Mouse (Mus musculus): ENCODE data around the gene Zfand6. TPM values are rescaled to one million over a fixed set of nuclear protein-coding genes. Genes with fewer than 3 reads are reported as not detected.

The Zfand6 gene
- 384 TPM for polyA plus RNA-seq (2014; fragmentation: Illumina TruSeq; extraction: RNeasy Lipid Tissue Mini Kit (QIAGEN cat#74804); ENCODE audit: low read depth, low replicate concordance)

DNA sequence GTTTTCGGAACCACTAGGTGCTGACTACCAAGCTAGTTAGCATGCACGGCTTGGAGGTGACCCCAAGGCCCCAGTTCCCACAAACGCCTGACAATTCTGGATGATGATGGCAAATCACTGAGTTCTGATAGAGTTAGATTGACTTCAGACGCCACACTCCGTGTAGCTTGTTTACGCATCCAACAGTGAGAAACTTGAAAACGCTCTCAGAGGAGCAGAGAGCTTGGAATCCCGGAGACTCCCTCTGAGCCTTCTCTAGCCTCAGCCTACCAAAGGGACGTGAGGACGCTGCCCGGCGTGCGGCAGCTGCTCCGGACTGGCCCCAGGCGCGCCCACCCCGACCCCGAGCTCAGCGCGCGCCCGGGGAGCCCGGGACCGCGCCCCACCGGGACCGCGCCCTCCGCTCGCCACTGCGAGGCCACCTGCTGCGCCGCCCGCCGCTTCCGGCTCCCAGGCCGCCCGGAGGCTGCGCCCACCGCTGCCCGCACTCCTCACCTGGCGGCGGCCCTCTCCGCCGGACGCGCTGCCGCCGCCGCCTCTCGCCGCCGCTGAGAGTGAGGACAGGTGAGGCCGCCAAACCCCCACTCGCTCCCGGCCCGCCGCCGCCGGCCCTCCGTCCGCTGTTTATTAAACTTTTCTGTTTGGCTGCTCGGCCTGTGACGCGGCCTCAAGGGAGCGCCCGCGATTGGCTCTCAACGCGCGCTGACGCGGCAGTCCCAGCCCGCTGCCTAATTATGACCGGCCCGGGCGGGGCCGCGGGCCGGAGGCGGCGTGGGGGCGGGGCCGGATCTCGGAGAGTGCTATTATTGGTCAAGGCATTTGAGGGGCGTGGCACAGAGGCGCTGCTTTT lies at the start of gene Zfand6:
Gene Zfand6, minus strand, starts transcription at position 709 of the 850 bp plus-strand sequence.

GRCm38 (mm10) chr7:84606293-84606749 lies 83.4 kb downstream of the Zfand6 start, which contains the start of gene Fah:
TSS of gene Fah (minus strand) at chr7:84606722.

Other genes with a start within 250 kb of the Zfand6 start
- not detected for gene Gm2115, start 161.0 kb downstream of the Zfand6 start, polyA plus RNA-seq (2014; fragmentation: Illumina TruSeq; extraction: RNeasy Lipid Tissue Mini Kit (QIAGEN cat#74804); ENCODE audit: low read depth, low replicate concordance)
- gene Fah, start 83.2 kb downstream of the Zfand6 start, polyA plus RNA-seq (2014; fragmentation: Illumina TruSeq; extraction: RNeasy Lipid Tissue Mini Kit (QIAGEN cat#74804); ENCODE audit: low read depth, low replicate concordance), result 1.2 TPM
- not detected for gene Olfr291, start 163.6 kb upstream of the Zfand6 start, polyA plus RNA-seq (2014; fragmentation: Illumina TruSeq; extraction: RNeasy Lipid Tissue Mini Kit (QIAGEN cat#74804); ENCODE audit: low read depth, low replicate concordance)